Mouse (Mus musculus): ENCODE measurements around the gene Tdp2. TPM values are rescaled to one million over a fixed set of nuclear protein-coding genes. Genes with fewer than 3 reads are reported as not detected.

Gene Tdp2
- polyA plus RNA-seq (2012; ENCODE audit: insufficient read depth, insufficient read length, low replicate concordance, missing spikeins) = not detected in 2 replicates

DNA sequence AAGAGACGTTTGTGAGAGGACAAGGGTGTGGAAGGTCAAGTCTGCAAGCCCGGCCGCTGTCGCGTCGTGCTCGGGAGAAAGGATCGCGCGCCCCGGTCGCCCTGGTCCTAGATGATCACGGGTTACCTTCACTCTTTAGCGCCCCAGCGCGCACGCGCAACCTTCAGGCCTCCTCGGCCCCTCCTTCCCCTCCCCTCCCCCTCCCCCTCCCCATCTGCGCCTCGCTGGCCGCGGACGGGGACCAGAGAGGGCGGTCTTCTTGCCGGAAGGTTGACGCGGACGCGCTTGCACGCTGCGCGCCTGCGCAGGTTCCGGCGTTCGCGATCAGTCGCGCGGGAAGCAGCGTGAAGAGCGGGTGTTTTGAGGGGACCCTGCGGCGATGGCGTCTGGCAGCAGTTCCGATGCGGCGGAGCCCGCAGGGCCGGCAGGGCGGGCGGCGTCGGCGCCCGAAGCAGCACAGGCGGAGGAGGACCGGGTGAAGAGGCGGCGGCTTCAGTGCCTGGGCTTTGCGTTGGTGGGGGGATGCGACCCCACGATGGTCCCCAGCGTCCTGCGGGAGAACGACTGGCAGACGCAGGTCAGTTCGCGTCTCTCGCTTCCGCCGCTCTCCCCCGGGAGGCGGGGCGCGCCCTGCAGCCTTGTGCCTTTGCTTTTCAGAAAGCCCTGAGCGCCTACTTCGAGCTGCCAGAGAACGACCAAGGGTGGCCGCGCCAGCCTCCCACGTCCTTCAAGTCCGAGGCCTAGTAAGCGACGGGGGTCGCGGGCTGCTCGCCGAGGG lies at the start of gene Tdp2, which contains the start of gene Acot13:
TSS of gene Tdp2 (plus strand) at position 327 of the 778 bp plus-strand sequence.
TSS of gene Acot13 (minus strand) at position 188 of the 778 bp plus-strand sequence.
- Histone ChIP-seq H3K4me3 (ENCODE audit: insufficient read depth, low read depth, low read length) (peak within 1 kb of the TSS; percentile 86), H3K27ac (ENCODE audit: insufficient read depth, low read depth, low read length) (peak within 1 kb of the TSS; percentile 76), H3K4me1 (ENCODE audit: control insufficient read depth, insufficient read depth, low read length) (peaks cover 4% of the 10 kb centered on the region; the same call in 1 of the 2 replicates)
- WGBS = under 1% methylated on average over 90 of the region's 90 CpGs
- TF ChIP-seq POLR2A (IDR thresholded peaks at IDR 0.05; ENCODE audit: insufficient read depth, low read depth, low read length) = peak; percentile 94
- TF ChIP-seq CTCF (IDR thresholded peaks at IDR 0.05; ENCODE audit: insufficient read depth, low read depth, low read length) = no peak

DNA sequence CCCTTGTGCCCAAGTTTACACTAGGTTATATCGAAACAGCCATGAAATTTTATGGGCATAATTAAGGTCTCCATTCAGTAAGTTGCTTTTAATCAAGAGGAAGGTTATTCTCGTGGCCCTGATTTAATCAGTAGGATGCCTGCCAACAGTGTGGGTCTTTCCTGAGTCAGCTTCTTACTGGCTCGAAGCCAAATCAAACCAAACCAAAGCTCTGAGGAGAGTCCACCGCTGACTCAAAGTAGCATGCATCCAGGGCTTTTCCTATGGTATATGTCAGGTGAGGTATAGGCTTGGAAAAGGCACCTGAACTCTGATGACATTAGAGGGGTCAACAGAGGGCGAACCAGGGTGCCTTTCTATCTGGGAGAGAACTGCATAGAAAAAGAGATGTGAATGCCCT lies 49.6 kb upstream of the Tdp2 start:
- no peak overlapping the region for H3K4me3 ChIP-seq (ENCODE audit: insufficient read depth, low read depth, low read length)
- H3K27ac ChIP-seq (ENCODE audit: insufficient read depth, low read depth, low read length) = no peak overlapping the region
- 42% methylated on average over 5 of the region's 5 CpGs for WGBS
- H3K4me1 ChIP-seq (ENCODE audit: control insufficient read depth, insufficient read depth, low read length) = no peaks in the 10 kb centered on the region; the same call in 1 of the 2 replicates
- TF ChIP-seq POLR2A (IDR thresholded peaks at IDR 0.05; ENCODE audit: insufficient read depth, low read depth, low read length) (no peak), CTCF (IDR thresholded peaks at IDR 0.05; ENCODE audit: insufficient read depth, low read depth, low read length) (no peak)

DNA sequence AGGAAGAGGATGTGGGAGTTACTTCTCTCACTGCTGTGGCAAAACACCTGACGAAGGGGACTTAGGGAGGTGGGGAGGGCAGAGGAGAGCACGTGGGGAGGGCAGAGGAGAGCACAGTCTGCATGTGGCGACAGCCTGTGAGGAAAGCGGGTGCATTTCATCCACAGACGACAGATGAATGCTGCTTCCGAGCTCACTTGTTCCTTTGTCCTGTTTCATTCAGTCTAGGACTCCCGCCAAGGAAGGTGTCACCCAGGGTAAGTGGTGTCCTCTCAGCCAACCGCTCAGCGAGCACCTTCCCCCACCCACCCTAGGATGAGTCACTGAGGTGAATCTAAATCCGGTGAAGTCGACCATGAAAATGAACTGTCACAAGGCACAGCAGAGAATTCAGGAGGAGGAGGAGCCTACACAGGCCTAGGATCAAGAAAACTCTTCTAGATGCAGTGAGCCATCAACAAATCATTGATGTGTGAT lies 45.4 kb upstream of the Tdp2 start:
- 39% methylated on average over 11 of the region's 11 CpGs for WGBS
- Histone ChIP-seq H3K4me1 (ENCODE audit: control insufficient read depth, insufficient read depth, low read length) (no peaks in the 10 kb centered on the region; the same call in 1 of the 2 replicates), H3K27ac (ENCODE audit: insufficient read depth, low read depth, low read length) (no peak overlapping the region; the same call in 1 of the 2 replicates), H3K4me3 (ENCODE audit: insufficient read depth, low read depth, low read length) (no peak overlapping the region)
- TF ChIP-seq CTCF (IDR thresholded peaks at IDR 0.05; ENCODE audit: insufficient read depth, low read depth, low read length) (no peak), POLR2A (IDR thresholded peaks at IDR 0.05; ENCODE audit: insufficient read depth, low read depth, low read length) (no peak)

DNA sequence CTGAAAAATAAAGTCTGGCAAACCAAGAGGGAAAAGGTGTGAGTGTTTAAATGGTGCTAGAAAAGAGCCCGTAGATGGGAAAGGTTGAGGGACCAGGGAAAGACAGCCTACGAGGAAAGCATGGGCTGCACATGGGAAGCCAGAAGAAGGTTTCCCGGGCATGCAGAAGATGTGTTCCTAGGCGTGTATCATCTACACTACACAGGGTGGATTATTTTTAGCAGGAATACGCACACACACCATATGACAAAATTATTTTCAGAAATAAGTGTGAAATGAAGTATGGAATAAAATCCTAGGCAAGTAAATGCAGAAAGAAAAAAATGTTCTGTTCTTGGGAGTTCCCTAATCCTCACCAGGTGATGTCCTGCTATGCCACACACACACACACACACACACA lies 44.0 kb upstream of the Tdp2 start:
- H3K27ac ChIP-seq (ENCODE audit: insufficient read depth, low read depth, low read length) = no peak overlapping the region
- WGBS = 85% methylated on average over 5 of the region's 5 CpGs
- no peak for TF ChIP-seq CTCF (IDR thresholded peaks at IDR 0.05; ENCODE audit: insufficient read depth, low read depth, low read length)
- no peak for TF ChIP-seq POLR2A (IDR thresholded peaks at IDR 0.05; ENCODE audit: insufficient read depth, low read depth, low read length)
- H3K4me1 ChIP-seq (ENCODE audit: control insufficient read depth, insufficient read depth, low read length) = no peaks in the 10 kb centered on the region
- no peak overlapping the region for H3K4me3 ChIP-seq (ENCODE audit: insufficient read depth, low read depth, low read length)

DNA sequence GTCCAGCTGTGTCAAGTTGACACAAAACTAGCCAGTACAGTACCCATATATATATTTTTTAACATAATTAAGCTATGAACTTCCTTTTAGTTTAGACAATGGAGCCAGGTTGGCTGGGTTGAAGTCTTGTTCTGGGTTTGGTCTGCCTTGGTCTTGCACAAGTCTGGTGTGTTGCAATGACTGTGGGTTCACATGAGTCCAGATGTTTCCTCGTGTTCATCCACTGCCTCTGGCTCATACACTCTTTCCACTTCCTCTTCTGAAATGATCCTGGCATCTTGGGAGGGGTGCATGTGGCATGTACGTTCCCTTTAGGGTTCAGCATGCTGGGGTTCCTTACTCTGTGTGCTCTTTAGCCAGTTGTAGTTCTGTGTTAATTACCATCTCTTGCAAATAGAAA lies 40.1 kb upstream of the Tdp2 start:
- Histone ChIP-seq H3K4me3 (ENCODE audit: insufficient read depth, low read depth, low read length) (no peak overlapping the region), H3K4me1 (ENCODE audit: control insufficient read depth, insufficient read depth, low read length) (no peaks in the 10 kb centered on the region), H3K27ac (ENCODE audit: insufficient read depth, low read depth, low read length) (no peak overlapping the region)
- TF ChIP-seq POLR2A (IDR thresholded peaks at IDR 0.05; ENCODE audit: insufficient read depth, low read depth, low read length) = no peak
- TF ChIP-seq CTCF (IDR thresholded peaks at IDR 0.05; ENCODE audit: insufficient read depth, low read depth, low read length) = no peak
- WGBS = 79% methylated on average over 2 of the region's 2 CpGs

DNA sequence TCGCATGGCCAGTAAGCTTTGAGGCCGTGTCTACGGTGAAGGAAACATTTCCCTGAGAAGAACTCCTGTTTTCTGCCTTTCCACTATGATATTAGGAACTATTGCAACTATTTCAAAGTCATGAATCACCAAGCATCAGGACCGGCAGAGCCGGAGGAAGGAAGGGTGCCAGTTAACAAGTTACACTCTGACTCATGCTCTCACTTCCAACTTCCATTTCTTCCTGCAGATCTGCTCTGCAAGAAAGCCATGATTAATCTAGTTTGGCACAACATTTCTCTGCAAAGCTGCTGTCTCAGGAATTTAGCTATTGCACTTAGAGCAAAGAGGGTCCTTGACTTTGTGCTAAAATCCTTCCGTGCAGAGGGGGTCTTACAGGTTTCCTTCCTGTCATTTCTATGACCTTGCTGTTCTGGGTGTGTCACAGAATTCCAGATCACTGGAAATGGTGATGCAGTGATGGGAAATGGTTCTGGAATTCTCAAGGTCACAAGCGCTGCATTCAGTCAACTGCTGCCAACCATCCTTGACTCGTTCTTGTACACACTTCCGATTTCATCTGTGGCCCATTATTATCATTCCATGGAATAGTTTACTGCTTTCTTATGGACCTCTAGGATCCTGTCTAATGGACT lies 39.0 kb upstream of the Tdp2 start:
- Histone ChIP-seq H3K4me3 (ENCODE audit: insufficient read depth, low read depth, low read length) (no peak overlapping the region), H3K4me1 (ENCODE audit: control insufficient read depth, insufficient read depth, low read length) (no peaks in the 10 kb centered on the region), H3K27ac (ENCODE audit: insufficient read depth, low read depth, low read length) (no peak overlapping the region)
- 86% methylated on average over 9 of the region's 9 CpGs for WGBS
- TF ChIP-seq POLR2A (IDR thresholded peaks at IDR 0.05; ENCODE audit: insufficient read depth, low read depth, low read length) (no peak), CTCF (IDR thresholded peaks at IDR 0.05; ENCODE audit: insufficient read depth, low read depth, low read length) (no peak)

DNA sequence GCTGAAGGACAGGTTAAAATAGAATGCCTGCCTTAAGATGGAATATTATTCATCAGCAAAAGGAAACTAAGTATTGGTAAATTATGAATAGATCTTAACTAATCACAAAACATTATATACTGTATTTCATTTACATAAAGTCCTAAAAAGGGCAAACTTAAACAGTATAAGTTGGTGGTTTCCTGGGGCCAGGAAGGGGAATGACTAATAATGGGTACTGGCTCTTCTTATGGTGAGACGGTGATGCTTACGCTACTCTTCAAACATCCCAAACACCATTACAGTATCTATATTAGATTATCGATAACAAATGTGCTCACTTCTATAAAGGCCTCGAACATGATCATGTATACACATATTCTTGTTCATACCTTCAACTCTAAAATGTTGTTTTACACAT lies 32.8 kb upstream of the Tdp2 start:
- whole genome bisulfite sequencing = 99% methylated on average over 4 of the region's 4 CpGs
- H3K27ac ChIP-seq (ENCODE audit: insufficient read depth, low read depth, low read length) = no peak overlapping the region
- H3K4me3 ChIP-seq (ENCODE audit: insufficient read depth, low read depth, low read length) = no peak overlapping the region
- no peaks in the 10 kb centered on the region for H3K4me1 ChIP-seq (ENCODE audit: control insufficient read depth, insufficient read depth, low read length)
- TF ChIP-seq CTCF (IDR thresholded peaks at IDR 0.05; ENCODE audit: insufficient read depth, low read depth, low read length) = no peak
- no peak for TF ChIP-seq POLR2A (IDR thresholded peaks at IDR 0.05; ENCODE audit: insufficient read depth, low read depth, low read length)

DNA sequence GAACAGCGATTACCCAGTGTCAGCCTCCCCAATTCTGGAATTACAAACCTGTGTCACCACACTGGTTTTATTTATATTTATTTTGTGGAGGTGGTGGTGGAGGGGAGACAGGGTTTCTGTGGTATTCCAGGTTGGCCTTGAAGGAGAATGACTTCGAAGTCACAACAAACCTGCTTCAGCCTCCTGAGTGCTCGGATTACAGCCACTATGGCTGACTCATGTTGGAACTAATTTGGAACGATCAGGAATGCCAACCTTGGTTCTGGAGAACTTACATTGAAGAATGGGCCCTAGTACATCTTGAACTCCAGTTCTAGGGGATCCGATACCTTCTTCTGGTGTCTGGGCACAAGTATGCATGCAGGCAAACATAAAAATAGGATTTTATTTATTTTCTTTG lies 32.1 kb upstream of the Tdp2 start:
- H3K27ac ChIP-seq (ENCODE audit: insufficient read depth, low read depth, low read length) = no peak overlapping the region
- no peak for TF ChIP-seq CTCF (IDR thresholded peaks at IDR 0.05; ENCODE audit: insufficient read depth, low read depth, low read length)
- no peak for TF ChIP-seq POLR2A (IDR thresholded peaks at IDR 0.05; ENCODE audit: insufficient read depth, low read depth, low read length)
- WGBS = 60% methylated on average over 5 of the region's 5 CpGs
- H3K4me3 ChIP-seq (ENCODE audit: insufficient read depth, low read depth, low read length) = no peak overlapping the region
- H3K4me1 ChIP-seq (ENCODE audit: control insufficient read depth, insufficient read depth, low read length) = no peaks in the 10 kb centered on the region
